ENCODE assay signal across 9 mouse cellular contexts in genomic region chr2:140667261-140668047, GRCm38 (mm10). TPM values are rescaled to one million over a fixed set of nuclear protein-coding genes. Genes with fewer than 3 reads are reported as not detected.
A peak's percentile ranks its signal among the peaks of the same experiment; 100 is the strongest.
DNase-seq lines count a peak whose midpoint lies in the region; ATAC-seq and TF ChIP-seq lines count a peak whose summit lies in the region.
"Had no signal": no experiment of that assay in that cellular context is flagged by ENCODE, and none has a peak within 500 bp of the region (broad histone marks: within the 10 kb centered on the region; RNA-seq: fewer than 3 reads in every experiment).

No protein-coding gene starts in this region.

- H3K9ac ChIP-seq in hindbrain, embryonic 16.5 days (ENCODE audit: low read depth, low read length): peak overlapping the region; percentile 1
- H3K9ac ChIP-seq in midbrain, postnatal 0 days (replicated peaks; ENCODE audit: low read length, poor library complexity, severe bottlenecking): peak overlapping the region; percentile 33

- H3K27me3 ChIP-seq in forebrain, embryonic 10.5 days (ENCODE audit: poor library complexity, severe bottlenecking): peaks cover 14% of the 10 kb centered on the region
- H3K27me3 ChIP-seq in hindbrain, embryonic 16.5 days (replicated peaks; ENCODE audit: control insufficient read depth, insufficient read depth, low read length): no peaks in the 10 kb centered on the region
- no peaks in the 10 kb centered on the region for H3K27me3 ChIP-seq in midbrain, postnatal 0 days (ENCODE audit: insufficient read depth, low read length)

- WGBS in forebrain, embryonic 10.5 days: 13% methylated on average over 13 of the region's 13 CpGs
- WGBS in hindbrain, embryonic 16.5 days: 32% methylated on average over 13 of the region's 13 CpGs
- WGBS in midbrain, postnatal 0 days: 18% methylated on average over 13 of the region's 13 CpGs

- no peak for TF ChIP-seq CTCF in layer of hippocampus, adult 2 months (conservative IDR thresholded peaks at IDR 0.05)
- TF ChIP-seq CTCF in midbrain, postnatal 0 days (IDR thresholded peaks at IDR 0.05): no peak

- H3K36me3 ChIP-seq in forebrain, embryonic 10.5 days (replicated peaks): peaks cover 27% of the 10 kb centered on the region
- H3K36me3 ChIP-seq in hindbrain, embryonic 16.5 days (ENCODE audit: control insufficient read depth, insufficient read depth, low read length): no peaks in the 10 kb centered on the region
- no peaks in the 10 kb centered on the region for H3K36me3 ChIP-seq in midbrain, postnatal 0 days (ENCODE audit: insufficient read depth, low read length)

- H3K4me3 ChIP-seq in layer of hippocampus, adult 2 months: peak overlapping the region; percentile 90
- peak overlapping the region; percentile 72 for H3K4me3 ChIP-seq in forebrain, embryonic 10.5 days
- H3K4me3 ChIP-seq in hindbrain, embryonic 16.5 days (ENCODE audit: low read length): peak overlapping the region; percentile 43
- H3K4me3 ChIP-seq in midbrain, postnatal 0 days (ENCODE audit: low read depth, low read length): peak overlapping the region; percentile 53

- peak overlapping the region; percentile 90 for H3K27ac ChIP-seq in layer of hippocampus, adult 2 months
- H3K27ac ChIP-seq in forebrain, embryonic 10.5 days: peak overlapping the region; percentile 92
- 0 out of 2 replicates have a peak overlapping the region, but pooled peaks have one; percentile 23 for H3K27ac ChIP-seq in hindbrain, embryonic 16.5 days (ENCODE audit: low read depth, low read length)
- H3K27ac ChIP-seq in midbrain, postnatal 0 days (ENCODE audit: low read depth, low read length): no peak overlapping the region

- no peak for ATAC-seq in hindbrain, embryonic 16.5 days
- ATAC-seq in midbrain, postnatal 0 days (ENCODE audit: low FRiP score): no peak
- ATAC-seq in inflammation-experienced regulatory T-cells, adult 6 months: no peak

- no peaks in the 10 kb centered on the region for H3K9me3 ChIP-seq in forebrain, embryonic 10.5 days
- H3K9me3 ChIP-seq in hindbrain, embryonic 16.5 days (ENCODE audit: control insufficient read depth, low read length): no peaks in the 10 kb centered on the region
- no peaks in the 10 kb centered on the region for H3K9me3 ChIP-seq in midbrain, postnatal 0 days (ENCODE audit: low read length)

- no peak for DNase-seq in layer of hippocampus, adult 2 months (ENCODE audit: low spot score in 2 of 2)
- DNase-seq in layer of hippocampus, adult 11-12 months (ENCODE audit: low spot score): no peak
- no peak for DNase-seq in forebrain, embryonic 10.5 days (ENCODE audit: extremely low spot score, low spot score)
- no peak for DNase-seq in midbrain, postnatal 0 days (ENCODE audit: low spot score)
- no peak for DNase-seq in cerebellum, adult 9-10 months
- DNase-seq in frontal cortex, postnatal 10 days (ENCODE audit: low spot score in 2 of 2): no peak

- peak overlapping the region; percentile 61 for H3K4me2 ChIP-seq in hindbrain, embryonic 16.5 days (ENCODE audit: low read length)
- H3K4me2 ChIP-seq in midbrain, postnatal 0 days (ENCODE audit: low read depth, low read length, poor library complexity, severe bottlenecking): peak overlapping the region; percentile 62

- H3K4me1 ChIP-seq in forebrain, embryonic 10.5 days: peaks cover 67% of the 10 kb centered on the region
- H3K4me1 ChIP-seq in hindbrain, embryonic 16.5 days (ENCODE audit: control insufficient read depth, insufficient read depth, low read depth, low read length): peaks cover 9% of the 10 kb centered on the region
- peaks cover 7% of the 10 kb centered on the region; the same call in 1 of the 2 replicates for H3K4me1 ChIP-seq in midbrain, postnatal 0 days (ENCODE audit: insufficient read depth, low read length)

RNA-seq across cellular contexts. Expression of gene Flrt3, which starts 3.8 kb away (rescaled TPM):
- 10 to 100 TPM; 35.1 to 41.4 TPM for total RNA-seq in layer of hippocampus, adult 2 months (2021)
- polyA plus RNA-seq in forebrain, embryonic 10.5 days (2016; fragmentation: Nextera tagmentation; extraction: Ambion mirVana): 61.7 and 65.4 TPM in 2 replicates
- polyA plus RNA-seq in hindbrain, embryonic 16.5 days (2015; fragmentation: Nextera tagmentation; extraction: Ambion mirVana): 31.6 and 36.3 TPM in 2 replicates
- total RNA-seq in midbrain, postnatal 0 days (2014; rRNA removed): 33.3 and 33.6 TPM in 2 replicates
- polyA plus RNA-seq in midbrain, postnatal 0 days (2015; fragmentation: Nextera tagmentation; extraction: Ambion mirVana): 22.9 and 25.3 TPM in 2 replicates
- under 1 TPM in 1 of 3 experiments, not detected in 2; 0.18 TPM for polyA plus RNA-seq in inflammation-experienced regulatory T-cells, adult 6 months (2017; shearing (Covaris generic))
- total RNA-seq: MEL had no signal

Comparison
In these comparisons a context has a peak if more than half of its experiments do, and no peak if none do; other contexts are left out.
1. RNA of gene Flrt3, which starts 3.8 kb away (polyA plus RNA-seq): 61.7 to 65.4 TPM in forebrain, embryonic 10.5 days, 31.6 to 36.3 TPM in hindbrain, embryonic 16.5 days and 22.9 to 25.3 TPM in midbrain, postnatal 0 days; 0.18 TPM in inflammation-experienced regulatory T-cells, adult 6 months; every median in the first group is over 10 times any median in the second.
2. Peak in every context shown above with its lines, with median percentiles within 50 percentile points of each other: H3K4me3 ChIP-seq.